Mouse (Mus musculus) brain, embryonic 14.5 days (tissue): Measurements from ENCODE around the gene Rnf26. TPM values are rescaled to one million over a fixed set of nuclear protein-coding genes. Genes with fewer than 3 reads are reported as not detected.

Experiments
- DNase-seq: peaks from one replicate; pipeline ENCODE4 v3.0.0-alpha.2; 2011; ENCODE audit warnings: low read depth
- CTCF ChIP-seq: fragments of 200-500 bp; IDR thresholded peaks from 2 replicates; pipeline ENCODE4 v1.5.1; 2012; ENCODE audit warnings: inconsistent platforms, mild to moderate bottlenecking, moderate library complexity, borderline replicate concordance; ENCODE audit not compliant: insufficient read depth, insufficient read length; ENCODE audit errors: extremely low read depth
- POLR2A ChIP-seq: fragments of 200-500 bp; IDR thresholded peaks from 2 replicates; pipeline ENCODE4 v1.6.1; 2012; ENCODE audit warnings: mild to moderate bottlenecking, inconsistent platforms, borderline replicate concordance; ENCODE audit not compliant: poor library complexity, insufficient read depth, insufficient read length, severe bottlenecking; ENCODE audit errors: extremely low read depth
- polyA plus RNA-seq: library from polyadenylated mRNA; depleted of rRNA; stranded (reverse); fragments of >200 nt; gene quantifications from 2 replicates; pipeline ENCODE4 v1.2.3, GENCODE M21; 2012

Rnf26 gene
- polyA plus RNA-seq, 1 experiment, result 34.7 TPM

DNA sequence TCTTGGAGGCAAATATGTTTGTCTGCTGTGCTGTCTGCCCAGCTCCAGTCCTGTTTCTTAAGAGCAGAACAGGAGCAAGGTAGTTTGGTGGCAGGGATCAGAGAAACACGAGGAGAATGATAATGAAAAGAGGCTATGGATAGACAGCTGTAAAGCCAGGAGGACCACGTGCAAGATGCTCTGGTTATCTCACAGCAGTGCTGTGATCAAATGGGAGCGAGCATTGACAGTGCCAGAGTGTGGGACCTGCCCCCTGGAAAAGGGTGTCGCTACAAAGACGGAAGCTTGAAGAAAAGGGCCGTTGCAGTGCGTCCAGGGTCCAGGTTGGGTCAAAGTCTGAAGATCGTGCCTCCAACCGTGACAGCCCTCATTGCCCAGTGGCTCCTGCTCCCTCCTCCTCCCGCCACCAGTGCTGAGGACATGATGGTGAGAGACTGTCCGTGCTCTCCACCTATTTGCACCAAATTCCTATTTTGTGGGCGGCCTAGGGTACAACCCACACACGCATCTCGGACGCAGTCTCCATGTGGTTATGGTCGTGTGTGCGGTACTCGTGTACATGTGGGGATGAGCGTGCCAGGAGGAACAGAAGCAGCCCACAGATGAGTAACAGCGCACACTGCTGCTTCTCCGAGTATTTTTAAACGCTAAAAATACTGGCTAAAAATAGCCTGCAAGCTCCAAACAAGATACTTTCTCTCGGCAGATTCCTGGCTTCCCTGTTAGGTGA lies 29.8 kb downstream of the Rnf26 start:
- DNase-seq, result peak; percentile 56
- TF ChIP-seq POLR2A, result no peak
- TF ChIP-seq CTCF, result no peak

DNA sequence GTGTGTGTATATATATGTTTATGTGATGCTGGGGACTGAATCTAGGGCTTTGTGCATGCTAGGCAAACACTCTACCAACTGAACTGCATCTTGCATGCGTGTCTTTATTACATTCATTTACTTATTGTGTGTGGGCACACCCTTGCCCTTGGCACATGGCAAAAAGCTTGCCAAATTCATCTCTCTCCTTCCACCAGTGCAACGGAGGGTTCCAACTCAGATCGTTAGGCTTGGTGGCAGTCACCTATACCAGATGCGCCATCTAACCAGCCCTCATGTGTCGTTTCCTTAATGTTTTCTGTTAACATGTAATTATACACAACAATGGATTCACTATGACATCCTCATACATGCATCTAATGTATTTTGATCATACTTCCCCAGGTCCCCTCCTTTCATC lies 31.1 kb downstream of the Rnf26 start:
- no peak for TF ChIP-seq CTCF
- TF ChIP-seq POLR2A, result no peak
- DNase-seq, result no peak

DNA sequence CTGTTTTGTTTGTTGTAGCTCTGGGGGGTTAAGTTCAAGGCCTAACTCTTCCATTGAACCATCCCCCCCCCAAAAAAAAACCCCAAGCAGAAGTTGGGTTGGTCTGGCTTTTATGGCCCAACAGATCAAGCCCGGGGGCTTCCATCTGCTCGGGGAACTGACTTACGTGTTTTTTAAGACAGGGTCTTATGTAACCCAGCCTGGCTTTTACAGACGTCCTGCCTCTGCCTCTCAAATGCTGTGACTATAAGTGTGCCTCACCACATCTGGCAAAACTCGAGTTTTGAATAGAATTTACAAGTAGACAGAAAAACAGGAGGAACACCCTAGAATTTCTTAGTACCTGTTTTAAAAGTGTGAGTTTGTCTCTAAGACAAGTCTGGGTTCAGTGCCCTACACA lies 31.7 kb downstream of the Rnf26 start:
- TF ChIP-seq POLR2A (no peak), CTCF (no peak)
- no peak for DNase-seq

GRCm38 (mm10) chr9:44080953-44081352 lies 32.4 kb downstream of the Rnf26 start:
- TF ChIP-seq CTCF, result no peak
- TF ChIP-seq POLR2A, result no peak
- no peak for DNase-seq

GRCm38 (mm10) chr9:44079997-44080780 lies 33.1 kb downstream of the Rnf26 start:
- TF ChIP-seq CTCF (no peak), POLR2A (no peak)
- DNase-seq, result no peak

- peak; percentile 92 for DNase-seq
- TF ChIP-seq POLR2A (no peak), CTCF (no peak)
These were observed 34.2 kb downstream of the Rnf26 start for GRCm38 (mm10) chr9:44078955-44079756.

GRCm38 (mm10) chr9:44078136-44078797 lies 35.0 kb downstream of the Rnf26 start:
- no peak for TF ChIP-seq CTCF
- TF ChIP-seq POLR2A, result no peak
- no peak for DNase-seq

GRCm38 (mm10) chr9:44077266-44077910 lies 35.9 kb downstream of the Rnf26 start:
- DNase-seq, result no peak
- no peak for TF ChIP-seq CTCF
- no peak for TF ChIP-seq POLR2A

GRCm38 (mm10) chr9:44076764-44077120 lies 36.6 kb downstream of the Rnf26 start:
- peak; percentile 67 for DNase-seq
- TF ChIP-seq POLR2A (no peak), CTCF (peak; percentile 65; the same call in 1 of the 2 replicates)

DNA sequence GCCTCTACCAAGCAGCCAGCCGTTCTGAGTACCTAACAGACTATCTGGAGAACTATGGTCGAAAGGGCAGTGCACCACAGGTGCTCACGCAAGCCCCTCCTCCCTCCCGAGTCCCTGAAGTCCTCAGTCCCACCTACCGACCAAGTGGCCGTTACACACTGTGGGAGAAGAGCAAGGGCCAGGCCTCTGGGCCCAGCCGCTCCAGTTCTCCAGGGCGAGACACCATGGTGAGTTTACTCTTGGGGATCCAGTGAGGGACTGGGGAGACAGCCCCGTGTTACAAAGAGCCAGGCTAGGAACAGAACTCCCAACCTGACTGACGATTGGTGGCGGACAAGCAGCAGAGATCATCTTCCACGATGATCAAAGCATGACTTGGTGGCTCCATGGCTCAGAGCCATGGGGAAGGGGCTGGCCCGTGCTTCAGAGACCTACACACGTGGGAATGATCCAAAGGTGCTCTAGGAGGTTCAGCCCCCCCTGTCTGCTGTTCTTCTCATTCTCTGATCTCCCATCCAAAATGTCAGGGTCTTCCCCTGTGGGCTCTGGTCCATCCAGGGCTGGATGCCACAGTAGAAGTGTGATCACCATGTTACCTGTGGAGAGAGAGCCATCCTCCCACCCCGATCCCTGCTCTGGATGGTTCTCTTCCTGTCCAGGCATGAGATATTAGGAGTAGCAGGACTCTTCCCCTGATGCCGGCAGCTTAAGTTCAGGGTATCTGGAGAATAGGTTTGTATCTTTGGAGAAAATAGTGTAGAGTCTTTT lies 37.1 kb downstream of the Rnf26 start:
- DNase-seq, result no peak
- TF ChIP-seq CTCF (no peak), POLR2A (no peak)

GRCm38 (mm10) chr9:44075276-44075995 lies 37.9 kb downstream of the Rnf26 start:
- DNase-seq, result no peak
- TF ChIP-seq POLR2A, result no peak
- TF ChIP-seq CTCF, result no peak
